Mouse (Mus musculus): ENCODE results near the gene Hist1h2bm.

GRCm38 (mm10) chr13:21697811-21698210, 24.0 kb upstream of the Hist1h2bm start, which contains the start of gene Olfr1359:
- no peak for TF ChIP-seq POLR2A (IDR thresholded peaks at IDR 0.05; ENCODE audit: control insufficient read depth in 1 of 2, insufficient read depth in 1 of 2, low read depth in 1 of 2, low read length in 2 of 2, poor library complexity in 1 of 2)
- no peak for TF ChIP-seq TAL1 (IDR thresholded peaks at IDR 0.05; ENCODE audit: low read length)
- TF ChIP-seq MYC (IDR thresholded peaks at IDR 0.05; ENCODE audit: low read depth, low read length): no peak
- TF ChIP-seq ZC3H11A (IDR thresholded peaks at IDR 0.05; ENCODE audit: low read depth, low read length): no peak
- TF ChIP-seq E2F4 (IDR thresholded peaks at IDR 0.05; ENCODE audit: borderline replicate concordance, low read depth, low read length): no peak
- no peak for TF ChIP-seq CTCF (IDR thresholded peaks at IDR 0.05 in 2 of 3, conservative IDR thresholded peaks at IDR 0.05 in 1 of 3; ENCODE audit: control insufficient read depth in 1 of 3, insufficient read depth in 1 of 3, low read depth in 2 of 3, low read length in 3 of 3, poor library complexity in 1 of 3, severe bottlenecking in 1 of 3)

Data from MEL (cell line).